Mouse (Mus musculus) adrenal gland, adult 18-20 months (tissue): ENCODE data around the gene 2310022B05Rik. TPM values are rescaled to one million over a fixed set of nuclear protein-coding genes. Genes with fewer than 3 reads are reported as not detected.
A peak's percentile ranks its signal among the peaks of the same experiment; 100 is the strongest.

Experiments used
- DNase-seq, 2 experiments: peaks; one replicate each; pipeline ENCODE4 v3.0.0; 2021 to 2022; ENCODE audit warnings: low spot score in 2 of 2
- total RNA-seq, 2 experiments: library from RNA; stranded (reverse); gene quantifications; 1 replicate in 1 of 2; 2 replicates in 1 of 2; pipeline ENCODE4 v1.2.3; 2021

2310022B05Rik gene
- total RNA-seq, 2 experiments from 2014 or later: 27.4 to 34.7 TPM

GRCm38 (mm10) chr8:124662446-124663111, 590 bp downstream of the 2310022B05Rik start:
- no peak for DNase-seq

GRCm38 (mm10) chr8:124661781-124662180, 1.4 kb downstream of the 2310022B05Rik start:
- DNase-seq: no peak

GRCm38 (mm10) chr8:124658415-124658814, 4.8 kb downstream of the 2310022B05Rik start:
- DNase-seq: peak; percentile 73 to 83

GRCm38 (mm10) chr8:124657961-124658360, 5.2 kb downstream of the 2310022B05Rik start:
- no peak for DNase-seq

- no peak for DNase-seq
Observed at GRCm38 (mm10) chr8:124653568-124654475, 9.3 kb downstream of the 2310022B05Rik start.

GRCm38 (mm10) chr8:124652546-124652945, 10.6 kb downstream of the 2310022B05Rik start:
- DNase-seq: no peak

- no peak for DNase-seq
Observed at GRCm38 (mm10) chr8:124651776-124652175, 11.4 kb downstream of the 2310022B05Rik start.

GRCm38 (mm10) chr8:124648311-124648710, 14.9 kb downstream of the 2310022B05Rik start:
- DNase-seq: no peak

- DNase-seq: peak in 1 of 2 experiments; percentile 37
Observed at GRCm38 (mm10) chr8:124643540-124644339, 19.4 kb downstream of the 2310022B05Rik start.

- no peak for DNase-seq
Observed at GRCm38 (mm10) chr8:124641599-124641998, 21.6 kb downstream of the 2310022B05Rik start.

GRCm38 (mm10) chr8:124635247-124635502, 28.0 kb downstream of the 2310022B05Rik start:
- no peak for DNase-seq

GRCm38 (mm10) chr8:124634411-124635246, 28.5 kb downstream of the 2310022B05Rik start:
- DNase-seq: no peak

- peak in 1 of 2 experiments; percentile 41 for DNase-seq
Observed at GRCm38 (mm10) chr8:124633001-124633703, 30.0 kb downstream of the 2310022B05Rik start.

GRCm38 (mm10) chr8:124631966-124632365, 31.2 kb downstream of the 2310022B05Rik start:
- DNase-seq: no peak

- no peak for DNase-seq
Observed at GRCm38 (mm10) chr8:124630891-124631290, 32.3 kb downstream of the 2310022B05Rik start.

- DNase-seq: no peak
Observed at GRCm38 (mm10) chr8:124630489-124630888, 32.7 kb downstream of the 2310022B05Rik start.

- no peak for DNase-seq
Observed at GRCm38 (mm10) chr8:124626251-124626650, 36.9 kb downstream of the 2310022B05Rik start.

GRCm38 (mm10) chr8:124621255-124621654, 41.9 kb downstream of the 2310022B05Rik start:
- DNase-seq: no peak

- no peak for DNase-seq
Observed at GRCm38 (mm10) chr8:124618252-124618651, 44.9 kb downstream of the 2310022B05Rik start.
